In genomic region chr16:84987724-84988287, GRCm38 (mm10) we compare ENCODE assay signal across 16 mouse cellular contexts.
DNase-seq lines count a peak whose midpoint lies in the region; ATAC-seq and TF ChIP-seq lines count a peak whose summit lies in the region.
"Had no signal": no experiment of that assay in that cellular context is flagged by ENCODE, and none has a peak within 500 bp of the region (broad histone marks: within the 10 kb centered on the region; RNA-seq: fewer than 3 reads in every experiment).

No protein-coding gene starts in this region.

- H3K4me3 ChIP-seq in limb, embryonic 15.5 days = no peak overlapping the region
- no peak overlapping the region for H3K4me3 ChIP-seq in limb, embryonic 10.5 days
- no peak overlapping the region for H3K4me3 ChIP-seq in embryonic facial prominence, embryonic 12.5 days
- H3K4me3 ChIP-seq in forebrain, embryonic 16.5 days (replicated peaks; ENCODE audit: low read length) = no peak overlapping the region
- no peak overlapping the region for H3K4me3 ChIP-seq in midbrain, embryonic 14.5 days (replicated peaks; ENCODE audit: low read depth, low read length)
- no peak overlapping the region for H3K4me3 ChIP-seq in gastrocnemius, adult 2 months
- H3K4me3 ChIP-seq: kidney, embryonic 15.5 days; lung, embryonic 15.5 days; neural tube, embryonic 13.5 days had no signal

- H3K9me3 ChIP-seq in limb, embryonic 15.5 days = no peaks in the 10 kb centered on the region
- no peaks in the 10 kb centered on the region for H3K9me3 ChIP-seq in limb, embryonic 10.5 days (replicated peaks)
- no peaks in the 10 kb centered on the region for H3K9me3 ChIP-seq in embryonic facial prominence, embryonic 12.5 days
- H3K9me3 ChIP-seq in forebrain, embryonic 16.5 days (ENCODE audit: control insufficient read depth, low read length) = no peaks in the 10 kb centered on the region
- no peaks in the 10 kb centered on the region for H3K9me3 ChIP-seq in midbrain, embryonic 14.5 days (ENCODE audit: control insufficient read depth, low read length)
- H3K9me3 ChIP-seq: kidney, embryonic 15.5 days; lung, embryonic 15.5 days; neural tube, embryonic 13.5 days had no signal

- WGBS in limb, embryonic 15.5 days = 80% methylated on average over 8 of the region's 8 CpGs
- 91% methylated on average over 8 of the region's 8 CpGs for WGBS in limb, embryonic 10.5 days
- 69% methylated on average over 8 of the region's 8 CpGs for WGBS in embryonic facial prominence, embryonic 12.5 days
- 35% methylated on average over 8 of the region's 8 CpGs for WGBS in forebrain, embryonic 16.5 days
- WGBS in midbrain, embryonic 14.5 days = 52% methylated on average over 8 of the region's 8 CpGs

- no peak for DNase-seq in limb, embryonic 10.5 days (ENCODE audit: low spot score)
- DNase-seq in midbrain, embryonic 14.5 days = no peak
- DNase-seq in adrenal gland, postnatal 14 days = no peak
- no peak for DNase-seq in gastrocnemius, adult 2 months
- DNase-seq: cerebellum, adult 9-10 months; spleen, adult 18-20 months; thymus, postnatal 4 days had no signal

- no peak overlapping the region for H3K4me2 ChIP-seq in limb, embryonic 15.5 days
- H3K4me2 ChIP-seq in embryonic facial prominence, embryonic 12.5 days (replicated peaks) = no peak overlapping the region
- no peak overlapping the region for H3K4me2 ChIP-seq in forebrain, embryonic 16.5 days (ENCODE audit: low read length)
- H3K4me2 ChIP-seq in midbrain, embryonic 14.5 days (ENCODE audit: low read length) = no peak overlapping the region
- H3K4me2 ChIP-seq: kidney, embryonic 15.5 days; liver, embryonic 11.5 days; lung, embryonic 15.5 days; neural tube, embryonic 13.5 days had no signal

- peak; percentile 66; the same call in 1 of the 2 replicates for ATAC-seq in limb, embryonic 15.5 days (ENCODE audit: insufficient number of reproducible peaks, low FRiP score, low TSS enrichment, low read depth)
- ATAC-seq in embryonic facial prominence, embryonic 12.5 days (ENCODE audit: insufficient number of reproducible peaks, insufficient read depth, low FRiP score, low TSS enrichment) = peak; percentile 45; the same call in 1 of the 2 replicates
- ATAC-seq in forebrain, embryonic 16.5 days = peak; percentile 32; the same call in 1 of the 2 replicates
- peak; percentile 63 for ATAC-seq in midbrain, embryonic 14.5 days (ENCODE audit: low FRiP score, low TSS enrichment)
- ATAC-seq: inflammation-experienced regulatory T-cells, adult 6 months had no signal

- peaks cover 7% of the 10 kb centered on the region; the same call in 1 of the 2 replicates for H3K36me3 ChIP-seq in limb, embryonic 15.5 days
- H3K36me3 ChIP-seq in limb, embryonic 10.5 days = peaks cover 11% of the 10 kb centered on the region
- H3K36me3 ChIP-seq in embryonic facial prominence, embryonic 12.5 days = peaks cover 8% of the 10 kb centered on the region
- H3K36me3 ChIP-seq in forebrain, embryonic 16.5 days (ENCODE audit: control insufficient read depth, insufficient read depth) = no peaks in the 10 kb centered on the region; the same call in 1 of the 2 replicates
- H3K36me3 ChIP-seq in midbrain, embryonic 14.5 days (ENCODE audit: control insufficient read depth, insufficient read depth, low read length) = peaks cover 6% of the 10 kb centered on the region

- no peak overlapping the region for H3K9ac ChIP-seq in limb, embryonic 15.5 days
- no peak overlapping the region for H3K9ac ChIP-seq in embryonic facial prominence, embryonic 12.5 days
- no peak overlapping the region for H3K9ac ChIP-seq in forebrain, embryonic 16.5 days (replicated peaks; ENCODE audit: low read depth, low read length)
- no peak overlapping the region for H3K9ac ChIP-seq in midbrain, embryonic 14.5 days (replicated peaks; ENCODE audit: low read length)
- H3K9ac ChIP-seq: kidney, embryonic 15.5 days; lung, embryonic 15.5 days; neural tube, embryonic 13.5 days had no signal

- intact Hi-C loops in gastrocnemius, adult 2 months (cut with DNase I) = no loop called here

- H3K27me3 ChIP-seq in limb, embryonic 15.5 days = no peaks in the 10 kb centered on the region
- no peaks in the 10 kb centered on the region for H3K27me3 ChIP-seq in limb, embryonic 10.5 days (ENCODE audit: low read depth, poor library complexity, severe bottlenecking)
- no peaks in the 10 kb centered on the region for H3K27me3 ChIP-seq in embryonic facial prominence, embryonic 12.5 days
- H3K27me3 ChIP-seq in forebrain, embryonic 16.5 days (replicated peaks; ENCODE audit: control insufficient read depth, insufficient read depth, low read length) = no peaks in the 10 kb centered on the region
- H3K27me3 ChIP-seq in midbrain, embryonic 14.5 days (ENCODE audit: control insufficient read depth, insufficient read depth, low read length) = no peaks in the 10 kb centered on the region
- H3K27me3 ChIP-seq: kidney, embryonic 15.5 days; lung, embryonic 15.5 days; neural tube, embryonic 13.5 days had no signal

- no peak overlapping the region for H3K27ac ChIP-seq in limb, embryonic 15.5 days
- no peak overlapping the region for H3K27ac ChIP-seq in limb, embryonic 10.5 days
- no peak overlapping the region for H3K27ac ChIP-seq in embryonic facial prominence, embryonic 12.5 days
- H3K27ac ChIP-seq in forebrain, embryonic 16.5 days (ENCODE audit: low read length) = no peak overlapping the region
- H3K27ac ChIP-seq in midbrain, embryonic 14.5 days (replicated peaks; ENCODE audit: low read depth, low read length) = 0 out of 2 replicates have a peak overlapping the region, but pooled peaks have one; percentile 32
- no peak overlapping the region for H3K27ac ChIP-seq in gastrocnemius, adult 2 months
- H3K27ac ChIP-seq: kidney, embryonic 15.5 days; lung, embryonic 15.5 days; neural tube, embryonic 13.5 days; stomach, postnatal 0 days had no signal

- TF ChIP-seq CTCF in gastrocnemius, adult 2 months (IDR thresholded peaks at IDR 0.05) = no peak

- H3K4me1 ChIP-seq in limb, embryonic 15.5 days = no peaks in the 10 kb centered on the region
- H3K4me1 ChIP-seq in limb, embryonic 10.5 days = no peaks in the 10 kb centered on the region
- peaks cover 4% of the 10 kb centered on the region; the same call in 1 of the 2 replicates for H3K4me1 ChIP-seq in embryonic facial prominence, embryonic 12.5 days
- peaks cover 12% of the 10 kb centered on the region for H3K4me1 ChIP-seq in forebrain, embryonic 16.5 days (replicated peaks; ENCODE audit: control insufficient read depth, insufficient read depth, low read length)
- no peaks in the 10 kb centered on the region for H3K4me1 ChIP-seq in midbrain, embryonic 14.5 days (ENCODE audit: control insufficient read depth, insufficient read depth, low read length)
